Mouse (Mus musculus): Measurements from ENCODE around the gene Morf4l1. TPM values are rescaled to one million over a fixed set of nuclear protein-coding genes. Genes with fewer than 3 reads are reported as not detected.
"Not testable (repeated sequence)": the region's sequence is repeated elsewhere in the genome, so short reads cannot be mapped to it uniquely, and the experiment has no call there.

Gene Morf4l1
- total RNA-seq, 4 experiments from 2014 or later = 196 to 235 (median 212) TPM

- no peak for DNase-seq (ENCODE audit: low spot score in 2 of 2)
These were observed 47.2 kb downstream of the Morf4l1 start for GRCm38 (mm10) chr9:90067341-90067740.

GRCm38 (mm10) chr9:90060932-90061331 lies 53.6 kb downstream of the Morf4l1 start:
- not testable (repeated sequence) for DNase-seq (ENCODE audit: low spot score in 2 of 2)

GRCm38 (mm10) chr9:90060574-90060875 lies 54.0 kb downstream of the Morf4l1 start:
- DNase-seq (ENCODE audit: low spot score in 2 of 2) = no peak

GRCm38 (mm10) chr9:90059828-90060573 lies 54.6 kb downstream of the Morf4l1 start:
- DNase-seq (ENCODE audit: low spot score in 2 of 2) = no peak

- no peak for DNase-seq (ENCODE audit: low spot score in 2 of 2)
These were observed 57.9 kb downstream of the Morf4l1 start for GRCm38 (mm10) chr9:90056716-90057115.

GRCm38 (mm10) chr9:90055911-90056310 lies 58.7 kb downstream of the Morf4l1 start:
- no peak for DNase-seq (ENCODE audit: low spot score in 2 of 2)

- no peak for DNase-seq (ENCODE audit: low spot score in 2 of 2)
These were observed 59.2 kb downstream of the Morf4l1 start for GRCm38 (mm10) chr9:90055409-90055808.

GRCm38 (mm10) chr9:90054371-90055145 lies 60.0 kb downstream of the Morf4l1 start:
- peak; percentile 26 to 31 for DNase-seq (ENCODE audit: low spot score in 2 of 2)

GRCm38 (mm10) chr9:90053852-90054251 lies 60.7 kb downstream of the Morf4l1 start, which contains the start of gene Ctsh:
Ctsh (plus strand) TSS chr9:90054152.
- no peak for DNase-seq (ENCODE audit: low spot score in 2 of 2)

- no peak for DNase-seq (ENCODE audit: low spot score in 2 of 2)
These were observed 66.5 kb downstream of the Morf4l1 start for GRCm38 (mm10) chr9:90047937-90048627.

- no peak for DNase-seq (ENCODE audit: low spot score in 2 of 2)
These were observed 69.4 kb downstream of the Morf4l1 start for GRCm38 (mm10) chr9:90045191-90045590.

- DNase-seq (ENCODE audit: low spot score in 2 of 2) = not testable (repeated sequence)
These were observed 71.7 kb downstream of the Morf4l1 start for GRCm38 (mm10) chr9:90042906-90043305.

Other genes with a start within 250 kb of the Morf4l1 start
- under 1 TPM in 3 of 4 experiments, not detected in 1; 0.07 to 0.19 (median 0.11) TPM for gene Rasgrf1, start 204.9 kb downstream of the Morf4l1 start, total RNA-seq (2022)
- gene Ctsh, start 60.6 kb downstream of the Morf4l1 start, total RNA-seq (2022) = 1 to 10 TPM; 5.3 to 9.3 (median 6.7) TPM
- under 1 TPM; 0.29 to 0.56 (median 0.43) TPM for gene Adamts7, start 48.3 kb upstream of the Morf4l1 start, total RNA-seq (2022)
- 1 to 10 TPM; 2.6 to 4.5 (median 3.7) TPM for gene Tbc1d2b, start 156.0 kb upstream of the Morf4l1 start, total RNA-seq (2022)